Mouse (Mus musculus): ENCODE measurements around the gene Slc28a1. TPM values are rescaled to one million over a fixed set of nuclear protein-coding genes. Genes with fewer than 3 reads are reported as not detected.

Gene Slc28a1
- total RNA-seq (2023), result not detected in 4 replicates

GRCm38 (mm10) chr7:81114555-81114954 is at the start of gene Slc28a1:
TSS of gene Slc28a1 (plus strand) at chr7:81114799.

GRCm38 (mm10) chr7:81213347-81214152 is 99.0 kb downstream of the Slc28a1 start, which contains the start of gene Pde8a:
TSS of gene Pde8a (plus strand) at chr7:81213596.

Other genes with a start within 250 kb of the Slc28a1 start
- gene Wdr73, start 213.5 kb upstream of the Slc28a1 start, total RNA-seq (2023), result 13.5 to 27.1 TPM (median 16.9 TPM) in 4 replicates
- 11.8 to 17.5 TPM (median 13.8 TPM) in 4 replicates for gene Nmb, start 209.7 kb upstream of the Slc28a1 start, total RNA-seq (2023)
- gene Sec11a, start 167.0 kb upstream of the Slc28a1 start, total RNA-seq (2023), result 84.9 to 101 TPM (median 90.3 TPM) in 4 replicates
- gene Zfp592, start 121.1 kb upstream of the Slc28a1 start, total RNA-seq (2023), result 103 to 125 TPM (median 112 TPM) in 4 replicates
- gene Alpk3, start 57.2 kb upstream of the Slc28a1 start, total RNA-seq (2023), result 0.36 to 0.52 TPM (median 0.46 TPM) in 4 replicates
- gene Pde8a, start 98.8 kb downstream of the Slc28a1 start, total RNA-seq (2023), result 11.7 to 15.1 TPM (median 14.4 TPM) in 4 replicates
- gene Rps17, start 230.5 kb downstream of the Slc28a1 start, total RNA-seq (2023), result 1,669 to 1,834 TPM (median 1,740 TPM) in 4 replicates

All from B cell, adult 62 days (primary cell).